Mouse (Mus musculus): ENCODE results near the gene Ptprf. TPM values are rescaled to one million over a fixed set of nuclear protein-coding genes. Genes with fewer than 3 reads are reported as not detected.

The Ptprf gene
- polyA plus RNA-seq, 2 experiments = 71.9 to 85.0 TPM

GRCm38 (mm10) chr4:118218521-118218920 is 72.7 kb downstream of the Ptprf start:
- peaks cover 98% of the 10 kb centered on the region for H3K36me3 ChIP-seq (ENCODE audit: control insufficient read depth, insufficient read depth, low read length)
- no peaks in the 10 kb centered on the region for H3K27me3 ChIP-seq (ENCODE audit: control insufficient read depth, insufficient read depth, low read length)
- WGBS = 72% methylated on average over 5 of the region's 5 CpGs
- H3K9ac ChIP-seq (ENCODE audit: low read depth, low read length, severe bottlenecking) = no peak overlapping the region
- H3K4me2 ChIP-seq (replicated peaks; ENCODE audit: low read depth, low read length, severe bottlenecking) = no peak overlapping the region
- H3K4me3 ChIP-seq (replicated peaks; ENCODE audit: low read length) = no peak overlapping the region
- ATAC-seq (ENCODE audit: low FRiP score, low read depth) (no peak), DNase-seq (ENCODE audit: low spot score) (no peak)
- TF ChIP-seq POLR2A (IDR thresholded peaks at IDR 0.05; ENCODE audit: borderline replicate concordance, extremely low read depth, insufficient read depth, insufficient read length) = no peak
- no peaks in the 10 kb centered on the region for H3K9me3 ChIP-seq (ENCODE audit: control insufficient read depth, low read length)
- H3K4me1 ChIP-seq (ENCODE audit: control insufficient read depth, insufficient read depth, low read length) = no peaks in the 10 kb centered on the region
- H3K27ac ChIP-seq (replicated peaks; ENCODE audit: low read depth, low read length) = no peak overlapping the region

- Histone ChIP-seq H3K27me3 (ENCODE audit: control insufficient read depth, insufficient read depth, low read length) (no peaks in the 10 kb centered on the region), H3K27ac (replicated peaks; ENCODE audit: low read depth, low read length) (no peak overlapping the region), H3K4me1 (ENCODE audit: control insufficient read depth, insufficient read depth, low read length) (no peaks in the 10 kb centered on the region), H3K4me3 (replicated peaks; ENCODE audit: low read length) (no peak overlapping the region), H3K4me2 (replicated peaks; ENCODE audit: low read depth, low read length, severe bottlenecking) (no peak overlapping the region), H3K9me3 (ENCODE audit: control insufficient read depth, low read length) (no peaks in the 10 kb centered on the region), H3K9ac (ENCODE audit: low read depth, low read length, severe bottlenecking) (no peak overlapping the region), H3K36me3 (ENCODE audit: control insufficient read depth, insufficient read depth, low read length) (peaks cover 99% of the 10 kb centered on the region)
- ATAC-seq (ENCODE audit: low FRiP score, low read depth) (no peak), DNase-seq (ENCODE audit: low spot score) (peak; percentile 54)
- 80% methylated on average over 17 of the region's 17 CpGs for WGBS
- no peak for TF ChIP-seq POLR2A (IDR thresholded peaks at IDR 0.05; ENCODE audit: borderline replicate concordance, extremely low read depth, insufficient read depth, insufficient read length)
These were observed 74.2 kb downstream of the Ptprf start for GRCm38 (mm10) chr4:118216726-118217595.

GRCm38 (mm10) chr4:118214891-118215290 is 76.3 kb downstream of the Ptprf start:
- 88% methylated on average over 1 of the region's 1 CpGs for WGBS
- Histone ChIP-seq H3K36me3 (ENCODE audit: control insufficient read depth, insufficient read depth, low read length) (peaks cover 99% of the 10 kb centered on the region), H3K9ac (ENCODE audit: low read depth, low read length, severe bottlenecking) (no peak overlapping the region)

GRCm38 (mm10) chr4:118206918-118207640 is 84.1 kb downstream of the Ptprf start:
- DNase-seq (ENCODE audit: low spot score) (no peak), ATAC-seq (ENCODE audit: low FRiP score, low read depth) (peak; percentile 18; the same call in 1 of the 2 replicates)
- H3K9me3 ChIP-seq (ENCODE audit: control insufficient read depth, low read length) = no peaks in the 10 kb centered on the region
- WGBS = 67% methylated on average over 9 of the region's 10 CpGs
- H3K4me2 ChIP-seq (replicated peaks; ENCODE audit: low read depth, low read length, severe bottlenecking) = no peak overlapping the region
- no peaks in the 10 kb centered on the region for H3K27me3 ChIP-seq (ENCODE audit: control insufficient read depth, insufficient read depth, low read length)
- H3K27ac ChIP-seq (replicated peaks; ENCODE audit: low read depth, low read length) = no peak overlapping the region
- H3K4me1 ChIP-seq (ENCODE audit: control insufficient read depth, insufficient read depth, low read length) = no peaks in the 10 kb centered on the region
- H3K4me3 ChIP-seq (replicated peaks; ENCODE audit: low read length) = no peak overlapping the region
- H3K9ac ChIP-seq (ENCODE audit: low read depth, low read length, severe bottlenecking) = no peak overlapping the region
- H3K36me3 ChIP-seq (ENCODE audit: control insufficient read depth, insufficient read depth, low read length) = peaks cover 45% of the 10 kb centered on the region
- TF ChIP-seq POLR2A (IDR thresholded peaks at IDR 0.05; ENCODE audit: borderline replicate concordance, extremely low read depth, insufficient read depth, insufficient read length) = no peak

More at GRCm38 (mm10) chr4:118214891-118215290, 76.3 kb downstream of the Ptprf start:
- Histone ChIP-seq H3K27ac (replicated peaks; ENCODE audit: low read depth, low read length) (no peak overlapping the region), H3K27me3 (ENCODE audit: control insufficient read depth, insufficient read depth, low read length) (no peaks in the 10 kb centered on the region), H3K4me3 (replicated peaks; ENCODE audit: low read length) (no peak overlapping the region), H3K4me2 (replicated peaks; ENCODE audit: low read depth, low read length, severe bottlenecking) (no peak overlapping the region), H3K4me1 (ENCODE audit: control insufficient read depth, insufficient read depth, low read length) (no peaks in the 10 kb centered on the region), H3K9me3 (ENCODE audit: control insufficient read depth, low read length) (no peaks in the 10 kb centered on the region)
- no peak for TF ChIP-seq POLR2A (IDR thresholded peaks at IDR 0.05; ENCODE audit: borderline replicate concordance, extremely low read depth, insufficient read depth, insufficient read length)
- ATAC-seq (ENCODE audit: low FRiP score, low read depth) (no peak), DNase-seq (ENCODE audit: low spot score) (no peak)

GRCm38 (mm10) chr4:118205906-118206305 is 85.3 kb downstream of the Ptprf start:
- no peak overlapping the region for H3K4me3 ChIP-seq (replicated peaks; ENCODE audit: low read length)
- H3K9me3 ChIP-seq (ENCODE audit: control insufficient read depth, low read length) = no peaks in the 10 kb centered on the region
- no peak for TF ChIP-seq POLR2A (IDR thresholded peaks at IDR 0.05; ENCODE audit: borderline replicate concordance, extremely low read depth, insufficient read depth, insufficient read length)
- no peak overlapping the region for H3K9ac ChIP-seq (ENCODE audit: low read depth, low read length, severe bottlenecking)
- DNase-seq (ENCODE audit: low spot score) = no peak
- no peak for ATAC-seq (ENCODE audit: low FRiP score, low read depth)
- H3K4me2 ChIP-seq (replicated peaks; ENCODE audit: low read depth, low read length, severe bottlenecking) = no peak overlapping the region
- H3K4me1 ChIP-seq (ENCODE audit: control insufficient read depth, insufficient read depth, low read length) = no peaks in the 10 kb centered on the region
- 92% methylated on average over 2 of the region's 2 CpGs for WGBS
- H3K27me3 ChIP-seq (ENCODE audit: control insufficient read depth, insufficient read depth, low read length) = no peaks in the 10 kb centered on the region
- no peak overlapping the region for H3K27ac ChIP-seq (replicated peaks; ENCODE audit: low read depth, low read length)
- H3K36me3 ChIP-seq (ENCODE audit: control insufficient read depth, insufficient read depth, low read length) = peaks cover 33% of the 10 kb centered on the region
